Mouse (Mus musculus) left cerebral cortex, postnatal 25 days (tissue): Measurements from ENCODE around the gene Sim1. TPM values are rescaled to one million over a fixed set of nuclear protein-coding genes. Genes with fewer than 3 reads are reported as not detected.
A peak's percentile ranks its signal among the peaks of the same experiment; 100 is the strongest.

Source experiments
- DNase-seq, 2 experiments: peaks; one replicate each; pipeline ENCODE4 v3.0.0; 2022; ENCODE audit warnings: low spot score in 2 of 2, mixed read lengths in 1 of 2
- intact Hi-C: fragments of 180-260 bp; cut with DNase I; formaldehyde crosslinking; loops from one replicate; pipeline ENCODE4 v1.15.1; 2025
- total RNA-seq, 2 experiments: library from RNA; stranded (reverse); gene quantifications; 2 replicates each; pipeline ENCODE4 v1.2.3; 2021

Gene Sim1
- total RNA-seq: under 1 TPM; 0.32 to 0.69 TPM

DNA sequence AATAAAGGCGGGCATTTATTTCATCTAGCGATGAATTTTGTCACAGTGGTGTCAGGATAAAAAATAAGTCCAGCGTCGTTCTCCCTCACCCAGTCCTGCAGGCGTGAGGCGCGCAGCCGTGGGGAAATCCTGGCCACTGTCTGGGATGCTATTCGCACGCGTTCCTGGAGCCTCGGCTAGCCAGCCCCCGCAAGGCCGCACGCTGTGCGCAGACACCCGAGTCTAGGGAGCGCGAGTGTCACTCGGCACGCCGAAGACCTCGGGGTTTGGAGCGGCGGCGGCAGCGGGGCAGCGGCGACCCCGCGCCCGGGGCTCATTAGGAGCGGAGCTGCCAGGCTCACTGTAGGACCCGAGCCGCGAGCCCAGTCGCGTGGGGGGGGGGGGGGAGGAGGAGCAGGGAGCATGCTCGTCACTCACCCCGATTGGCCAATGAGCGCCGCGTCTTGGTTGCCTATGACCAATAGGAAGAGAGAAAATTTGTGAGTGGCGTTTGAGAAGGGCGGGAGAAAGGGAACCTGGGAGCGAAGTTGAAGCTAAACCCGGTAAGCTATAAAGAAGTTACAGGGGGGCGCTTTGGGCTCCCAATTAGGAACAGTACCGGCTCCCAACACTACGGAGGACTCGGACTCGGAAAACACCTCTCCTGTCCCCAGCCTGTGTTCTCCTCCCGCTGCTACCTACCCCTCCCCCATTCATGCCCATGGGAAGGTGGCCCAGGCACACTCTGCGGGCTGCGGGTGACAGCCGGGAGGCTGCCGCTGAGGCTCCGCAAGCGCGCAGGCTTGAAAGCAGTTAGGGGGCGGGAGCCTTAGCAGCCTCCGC, at the start of gene Sim1:
TSS of gene Sim1 (plus strand) at position 585 of the 822 bp plus-strand sequence.
- DNase-seq: peak in 1 of 2 experiments; percentile 44

DNA sequence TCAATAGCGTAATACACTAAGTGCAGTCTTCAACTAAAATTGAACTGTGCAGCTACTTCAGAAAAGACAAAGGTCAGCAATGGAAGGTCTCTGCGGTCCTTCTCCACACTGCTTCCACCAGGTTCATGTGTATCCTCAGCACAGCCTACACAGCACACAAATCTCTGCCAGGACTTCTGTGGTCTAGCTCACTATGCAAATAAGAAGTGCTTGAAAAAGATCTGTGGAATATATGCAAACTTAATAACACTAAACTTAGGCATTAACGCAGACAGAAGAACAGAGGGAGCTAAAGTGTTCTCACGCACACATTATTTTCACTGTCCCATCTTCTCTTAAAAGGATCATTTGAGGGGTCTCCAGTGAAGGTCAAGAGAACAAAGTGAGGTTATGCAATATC, 26.4 kb upstream of the Sim1 start:
- intact Hi-C loops: no loop called here
- DNase-seq: peak in 1 of 2 experiments; percentile 45

More for the DNA sequence above, at the start of gene Sim1:
- intact Hi-C loops: loop anchor here (5.0 kb wide), 2 partner anchors 302 to 783 kb away; partner anchors contain the start of genes Ascc3 and Rfx6

DNA sequence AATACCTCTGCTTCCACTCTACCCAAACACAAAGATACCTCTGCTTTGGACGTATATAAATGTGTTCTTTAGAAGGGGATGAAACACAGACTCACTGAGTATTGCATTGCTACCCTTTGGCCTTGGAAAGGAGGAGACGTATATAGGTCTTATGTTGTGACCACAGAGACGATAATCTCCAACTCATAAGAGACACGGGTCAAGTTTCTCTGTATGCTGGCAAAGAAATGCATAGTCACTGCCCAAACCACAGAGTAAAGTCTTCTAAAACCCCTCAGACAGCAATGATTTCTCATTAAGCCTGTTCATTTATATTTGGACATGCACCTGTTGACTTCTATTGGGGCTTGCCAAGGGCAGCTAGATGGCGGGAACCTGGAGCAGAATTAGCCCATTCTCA, 17.6 kb upstream of the Sim1 start:
- DNase-seq: no peak

DNA sequence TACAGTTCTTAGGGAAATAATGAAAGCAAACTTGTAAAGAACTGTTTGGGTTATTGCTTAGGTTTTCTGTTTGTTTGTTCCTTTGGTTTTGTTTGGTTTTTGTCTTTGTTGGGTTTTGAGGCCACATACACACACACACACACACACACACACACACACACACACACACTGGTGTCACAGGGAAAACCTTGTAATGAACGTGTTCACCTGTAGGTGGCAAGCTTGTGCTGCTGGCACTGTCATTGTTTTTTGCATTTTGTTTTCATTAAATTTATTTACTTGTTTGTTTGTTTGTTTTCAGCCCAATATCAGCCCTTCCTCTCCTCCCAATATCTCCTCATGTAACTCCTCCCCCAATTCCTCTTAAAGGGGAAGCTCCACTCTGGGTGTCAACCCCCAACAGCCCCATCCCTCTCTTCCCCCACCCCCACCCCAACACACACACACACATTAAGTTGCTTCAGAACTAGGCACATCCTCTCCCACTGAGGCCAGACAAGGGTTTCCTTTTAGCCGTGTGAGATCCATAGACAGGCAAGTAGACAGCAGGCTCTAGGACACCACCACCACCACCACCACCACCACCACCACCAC, 13.0 kb upstream of the Sim1 start:
- no peak for DNase-seq
- intact Hi-C loops: loop anchor here (10.0 kb wide), 1 partner anchor 513 kb away; no protein-coding TSS in a partner anchor

More for the DNA sequence above, 17.6 kb upstream of the Sim1 start:
- intact Hi-C loops: no loop called here

DNA sequence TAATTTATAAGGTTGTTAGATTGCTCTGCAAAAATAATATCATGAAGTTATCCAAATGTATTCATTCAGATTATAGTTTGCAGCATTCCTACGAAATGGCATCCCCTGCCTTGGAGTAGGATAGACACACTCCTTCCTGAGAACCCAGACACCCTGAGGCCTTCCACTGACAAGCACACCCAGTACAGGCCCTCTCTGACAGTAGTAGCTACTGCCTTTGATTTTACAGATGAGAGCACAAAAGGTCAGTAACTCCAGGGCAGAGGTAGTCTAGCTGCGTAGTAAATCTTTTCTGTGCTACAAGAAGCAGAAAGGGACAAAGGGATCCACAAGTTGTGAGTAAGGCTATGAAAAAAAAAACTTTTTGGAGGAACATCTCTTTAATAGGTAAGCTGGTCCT, 12.2 kb upstream of the Sim1 start:
- intact Hi-C loops: loop anchor here (10.0 kb wide), 1 partner anchor 512 kb away; no protein-coding TSS in a partner anchor
- no peak for DNase-seq

DNA sequence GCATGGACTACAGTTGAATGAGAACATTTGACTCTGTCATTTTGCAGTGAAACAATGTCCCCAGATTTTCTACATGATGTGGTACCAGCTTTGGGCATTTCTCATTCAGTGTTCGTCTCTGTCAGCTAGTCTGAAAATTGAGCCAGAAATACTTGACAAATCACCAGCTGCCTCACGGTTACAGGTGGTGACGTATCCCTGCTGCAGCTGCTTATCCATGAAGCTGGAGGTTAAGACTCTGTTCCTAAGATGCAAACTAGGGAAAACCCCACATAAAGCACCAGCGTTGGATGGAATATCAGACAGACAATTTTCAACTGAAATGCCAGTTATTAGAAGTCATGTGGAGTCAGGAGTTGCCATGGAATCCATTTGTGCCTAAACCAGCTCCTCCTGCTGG, 8.2 kb upstream of the Sim1 start:
- intact Hi-C loops: loop anchor here (10.0 kb wide), 1 partner anchor 508 kb away; no protein-coding TSS in a partner anchor
- DNase-seq: no peak

DNA sequence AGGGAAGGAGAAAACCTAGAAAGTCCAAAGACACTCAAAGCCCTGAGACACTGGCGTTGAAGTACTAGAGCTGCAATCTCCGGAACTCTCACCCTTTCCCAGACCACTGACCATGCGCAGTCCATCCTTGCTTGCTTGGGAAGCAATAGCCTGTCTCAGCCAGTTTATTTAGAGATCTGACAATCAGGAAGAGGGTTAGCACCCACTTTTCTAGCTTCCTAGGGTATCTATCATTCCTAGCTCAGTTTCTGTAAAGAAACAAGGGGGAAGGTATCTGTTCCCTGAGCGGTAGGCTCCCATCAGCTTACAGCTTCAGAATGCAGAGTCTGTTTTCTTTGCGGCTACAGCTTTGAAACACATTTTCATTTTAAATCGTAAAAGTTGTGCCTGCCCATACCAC, 3.9 kb upstream of the Sim1 start:
- no peak for DNase-seq
- intact Hi-C loops: loop anchor here (5.0 kb wide), 2 partner anchors 298 to 787 kb away; partner anchors contain the start of genes Ascc3 and Rfx6

DNA sequence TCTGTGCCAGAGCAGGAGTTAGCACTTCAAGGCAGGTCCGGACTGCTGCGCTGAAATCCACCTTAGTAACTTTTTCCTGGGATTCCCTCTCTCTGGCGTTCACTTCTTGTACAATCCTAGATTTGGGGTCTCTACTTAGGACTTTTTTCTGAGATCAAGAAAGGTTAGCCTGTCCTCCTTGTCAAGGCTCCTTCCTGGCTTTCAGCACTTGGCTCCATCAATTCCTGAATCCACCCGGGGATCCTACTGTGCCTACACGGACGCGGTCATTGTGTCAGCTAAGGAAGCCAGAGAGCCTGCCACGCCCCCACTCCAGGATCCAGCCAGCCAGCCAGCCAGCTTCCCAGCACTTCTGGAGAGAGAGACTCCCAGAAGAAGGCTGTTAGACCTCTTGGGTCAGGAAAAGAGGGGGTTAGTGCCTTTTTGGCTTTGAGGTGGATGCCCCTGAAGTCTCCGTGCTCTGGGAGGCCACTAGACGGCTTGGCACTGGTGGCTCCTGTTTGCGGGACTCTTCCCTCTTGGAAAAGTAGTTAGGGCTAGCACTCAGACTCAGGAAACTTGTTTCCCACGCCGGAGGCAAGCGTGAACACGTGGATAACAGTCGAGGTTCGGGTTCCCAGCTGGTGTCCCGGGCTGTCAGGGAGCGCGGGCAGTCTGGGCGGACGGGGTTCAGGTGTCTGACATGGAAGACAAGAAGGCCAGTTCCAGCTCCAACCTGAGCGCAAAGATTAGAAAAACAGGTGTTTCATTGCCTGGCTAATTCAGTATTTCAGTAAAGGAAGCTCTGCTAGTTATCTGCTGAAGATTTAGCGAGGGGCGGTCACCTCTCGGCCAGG, 2.5 kb upstream of the Sim1 start:
- DNase-seq: no peak
- intact Hi-C loops: loop anchor here (5.0 kb wide), 2 partner anchors 300 to 785 kb away; partner anchors contain the start of genes Ascc3 and Rfx6

DNA sequence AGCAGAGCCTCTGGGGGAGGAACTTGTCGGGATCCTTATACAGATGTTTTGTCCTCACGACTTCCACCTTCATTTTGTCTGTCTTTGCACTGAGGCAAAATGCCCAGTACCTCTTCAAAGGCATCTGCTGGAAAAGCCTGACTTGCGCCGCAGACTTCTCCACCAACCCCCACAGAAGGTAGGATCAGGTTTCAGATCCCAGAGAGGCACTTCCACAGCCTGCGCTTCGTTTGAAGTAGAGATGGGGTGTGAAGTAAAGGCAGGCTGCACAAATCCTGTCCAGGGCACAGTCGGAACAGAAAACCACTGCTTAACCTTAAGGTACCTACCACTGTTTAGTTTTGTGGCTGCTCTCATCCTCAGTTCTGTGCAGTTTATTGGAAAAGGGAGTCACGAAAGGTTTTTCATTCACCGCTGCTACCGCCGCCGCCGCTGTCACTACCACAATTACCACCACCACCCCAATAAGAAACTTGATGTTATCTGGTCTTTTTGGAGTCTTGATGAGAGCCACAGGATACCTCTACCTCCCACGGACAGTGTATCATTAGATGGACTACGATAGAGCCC, 1.7 kb upstream of the Sim1 start:
- intact Hi-C loops: loop anchor here (5.0 kb wide), 2 partner anchors 301 to 784 kb away; partner anchors contain the start of genes Ascc3 and Rfx6
- DNase-seq: no peak

DNA sequence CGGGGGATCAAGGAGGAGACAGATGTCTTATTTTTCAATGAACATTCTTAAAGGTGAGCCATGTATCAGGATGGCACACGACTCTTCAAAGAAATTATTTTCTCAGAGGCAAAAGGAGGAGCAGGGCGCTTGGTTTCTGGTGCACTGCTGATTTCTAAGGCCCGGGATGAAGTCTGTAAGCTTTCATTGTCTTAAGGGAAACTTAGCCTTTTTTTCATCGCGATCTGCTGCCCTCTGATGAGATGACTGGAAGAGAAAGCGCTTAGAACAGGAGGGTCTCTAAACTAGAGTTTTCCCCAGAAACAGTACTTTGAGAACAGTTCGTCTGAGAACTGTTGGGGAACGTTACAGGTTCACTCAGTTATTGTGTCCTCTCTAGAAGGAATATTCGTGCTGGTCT, 1.0 kb upstream of the Sim1 start:
- no peak for DNase-seq
- intact Hi-C loops: loop anchor here (5.0 kb wide), 2 partner anchors 301 to 784 kb away; partner anchors contain the start of genes Ascc3 and Rfx6

DNA sequence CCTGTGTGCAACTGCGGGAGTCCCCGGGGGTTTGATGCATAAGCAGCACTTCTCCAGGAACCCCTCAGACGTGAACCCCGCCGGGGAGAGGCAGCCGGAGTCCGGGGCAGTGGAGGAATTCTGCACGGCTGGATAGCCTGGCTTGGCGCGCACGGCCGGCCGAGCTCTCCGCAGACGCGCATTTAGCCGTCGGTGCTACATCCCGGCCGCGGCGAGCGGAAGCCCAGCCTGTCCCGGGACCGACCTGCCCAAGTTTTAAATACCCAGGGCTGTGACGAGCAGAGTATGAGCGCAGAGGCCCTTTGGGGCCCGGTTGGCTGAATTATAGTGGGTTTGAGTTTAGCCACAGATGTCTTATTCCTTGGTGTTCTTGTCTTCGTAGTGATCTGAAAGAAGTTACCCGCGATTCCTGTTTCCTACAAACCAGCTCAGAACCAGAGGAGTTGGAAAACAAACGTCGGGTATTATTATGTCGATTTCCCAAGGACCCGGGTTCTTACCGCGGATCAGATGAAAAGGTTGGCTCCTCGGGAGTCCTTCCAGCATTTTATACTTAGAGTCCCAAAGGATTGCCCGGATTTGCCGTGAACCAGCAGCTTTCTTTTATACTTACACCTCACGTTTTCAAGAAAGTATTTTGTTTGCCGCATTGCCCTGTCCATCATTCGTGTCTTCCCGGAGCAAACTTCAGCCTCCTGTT, 687 bp downstream of the Sim1 start:
- intact Hi-C loops: no loop called here
- no peak for DNase-seq

DNA sequence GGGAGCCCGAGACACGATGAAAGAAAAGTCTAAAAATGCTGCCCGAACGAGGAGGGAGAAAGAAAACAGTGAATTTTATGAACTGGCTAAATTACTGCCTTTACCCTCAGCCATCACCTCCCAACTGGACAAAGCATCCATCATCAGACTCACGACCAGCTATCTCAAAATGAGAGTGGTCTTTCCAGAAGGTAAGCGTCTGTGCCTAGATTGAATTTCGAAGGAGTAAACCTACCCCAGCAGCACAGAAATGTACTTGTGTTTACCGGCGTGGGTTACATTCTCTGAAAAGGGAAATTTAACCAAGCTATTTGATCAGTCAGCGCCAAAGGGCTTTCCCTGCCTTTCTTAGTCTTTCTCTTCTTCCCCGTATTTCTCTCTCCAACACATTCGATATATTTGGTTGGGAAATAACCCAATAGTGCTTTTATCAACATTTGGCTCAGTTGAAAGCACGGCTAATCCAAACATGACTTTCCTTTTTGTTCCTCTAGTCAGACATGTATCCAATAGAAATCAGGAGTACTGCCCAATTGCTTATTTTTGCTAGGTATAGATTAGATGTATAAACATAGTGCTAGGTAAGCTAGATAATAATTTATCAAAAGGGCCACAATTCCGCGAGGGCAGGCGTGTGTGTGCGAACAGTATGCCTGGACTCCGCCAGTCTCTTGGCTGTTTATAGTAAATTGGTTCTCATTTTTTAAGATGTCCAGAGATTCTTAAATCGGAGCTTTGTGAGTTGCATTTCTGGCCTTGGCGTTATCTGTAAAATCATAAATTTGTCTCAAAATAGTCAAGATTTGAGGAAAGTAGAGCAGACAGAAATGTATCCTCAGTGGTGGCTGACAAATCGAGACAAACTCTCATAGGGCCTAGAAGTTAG, 1.6 kb downstream of the Sim1 start:
- no peak for DNase-seq
- intact Hi-C loops: no loop called here

DNA sequence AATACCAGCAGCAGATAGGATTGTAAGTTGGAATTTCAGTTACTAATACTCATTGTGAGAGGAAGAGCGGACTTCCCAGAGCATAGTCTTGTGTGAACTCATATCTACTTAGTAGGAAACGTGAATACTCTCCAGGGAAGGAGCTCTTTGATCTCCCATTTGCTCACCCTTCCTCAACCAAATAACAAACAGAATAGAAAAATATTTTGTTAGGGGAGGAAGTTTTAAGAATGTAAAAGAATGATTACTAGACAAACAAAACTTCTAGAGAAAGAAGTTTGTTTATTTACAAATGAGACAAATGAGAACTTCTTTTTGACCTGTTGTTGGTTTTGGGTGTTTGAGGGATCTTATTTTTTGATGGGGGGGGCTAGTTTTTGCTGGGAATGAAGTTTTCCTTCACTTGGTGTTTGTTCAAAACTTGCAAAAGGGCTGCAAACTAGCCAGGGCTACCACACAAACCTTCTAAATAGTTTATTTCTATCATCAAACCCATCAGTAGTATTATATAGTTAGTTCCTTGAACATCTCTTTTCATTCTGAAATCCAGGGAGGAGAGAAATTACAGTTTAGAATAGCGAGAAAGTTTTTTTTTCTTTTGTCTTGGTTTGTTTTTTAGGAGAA, 2.3 kb downstream of the Sim1 start:
- intact Hi-C loops: no loop called here
- DNase-seq: no peak

DNA sequence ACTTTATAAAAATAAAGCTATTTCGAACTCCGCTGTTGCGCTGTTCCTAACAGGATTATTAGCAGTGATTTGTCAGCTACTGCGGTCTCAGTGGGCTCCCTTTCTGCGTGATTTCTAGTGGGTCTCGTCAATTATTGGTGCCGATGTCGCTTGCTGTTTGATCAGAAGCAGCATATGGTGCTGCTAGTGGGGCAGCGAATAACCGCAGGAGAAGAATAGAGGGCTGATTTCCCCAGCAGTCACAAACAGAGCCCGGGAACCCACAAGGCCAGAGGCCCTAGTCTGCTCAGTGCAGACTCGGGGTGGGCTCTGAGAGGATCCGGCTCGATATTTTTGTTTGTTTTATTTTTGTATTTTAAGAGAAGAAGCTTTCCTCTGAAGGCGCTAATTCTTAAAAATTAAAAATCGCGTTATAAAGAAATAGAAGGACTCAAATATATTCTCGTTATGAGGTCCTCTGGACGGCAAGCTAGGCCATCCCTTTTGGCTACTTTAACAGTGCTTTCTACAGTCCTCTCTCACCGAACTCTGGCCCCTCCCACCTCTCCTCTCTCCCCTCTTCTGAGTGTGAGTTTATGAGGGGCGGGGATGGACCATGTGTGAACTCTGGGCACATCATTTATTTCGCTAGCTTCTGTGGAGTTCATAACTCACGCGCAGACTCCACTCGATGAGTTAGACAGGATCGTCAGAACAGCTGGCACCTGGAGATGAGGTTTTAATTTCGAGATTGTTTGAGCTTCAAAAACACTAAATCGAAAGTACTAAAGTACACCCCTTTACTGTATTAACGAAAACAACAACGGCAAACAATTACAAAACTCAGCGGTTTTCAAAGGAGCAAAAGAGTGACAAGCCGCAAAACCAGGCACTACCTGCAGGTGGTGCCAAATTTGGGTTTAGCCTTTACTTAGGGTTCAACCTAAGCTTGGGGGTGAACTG, 3.2 kb downstream of the Sim1 start:
- intact Hi-C loops: loop anchor here (2.0 kb wide), 1 partner anchor 1127 kb away; no protein-coding TSS in a partner anchor
- DNase-seq: no peak

DNA sequence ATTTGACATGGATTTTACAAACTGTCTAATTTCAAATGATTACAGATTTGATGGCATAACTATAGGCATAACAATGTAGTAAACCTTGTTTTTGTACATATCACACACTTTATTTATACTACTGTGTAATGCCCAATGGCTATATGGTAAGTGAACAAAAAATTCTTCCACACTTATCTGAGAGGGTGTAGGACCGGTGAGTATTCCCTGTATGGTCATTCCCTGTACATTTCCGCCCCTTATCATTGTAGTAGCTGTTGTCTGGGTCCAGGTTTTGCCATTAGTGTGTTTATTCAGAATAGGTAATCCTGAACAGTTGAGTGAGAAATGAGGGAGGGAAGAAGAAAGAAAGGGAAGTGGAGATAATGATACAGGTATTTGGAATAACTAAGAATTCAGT, 4.1 kb downstream of the Sim1 start:
- intact Hi-C loops: loop anchor here (2.0 kb wide), 1 partner anchor 1126 kb away; no protein-coding TSS in a partner anchor
- DNase-seq: no peak
